Mouse (Mus musculus) bone marrow macrophage, adult 2 months (primary cell): ENCODE measurements around the gene Ctc1.

Experiments used
- CTCF ChIP-seq: IDR thresholded peaks from 2 replicates; pipeline ENCODE4 v1.5.1; 2012; ENCODE audit warnings: low read depth, mild to moderate bottlenecking, low read length, moderate library complexity
- POLR2A ChIP-seq: IDR thresholded peaks from 2 replicates; pipeline ENCODE4 v1.6.1; 2012; ENCODE audit warnings: mild to moderate bottlenecking, low read depth, low read length, borderline replicate concordance

DNA sequence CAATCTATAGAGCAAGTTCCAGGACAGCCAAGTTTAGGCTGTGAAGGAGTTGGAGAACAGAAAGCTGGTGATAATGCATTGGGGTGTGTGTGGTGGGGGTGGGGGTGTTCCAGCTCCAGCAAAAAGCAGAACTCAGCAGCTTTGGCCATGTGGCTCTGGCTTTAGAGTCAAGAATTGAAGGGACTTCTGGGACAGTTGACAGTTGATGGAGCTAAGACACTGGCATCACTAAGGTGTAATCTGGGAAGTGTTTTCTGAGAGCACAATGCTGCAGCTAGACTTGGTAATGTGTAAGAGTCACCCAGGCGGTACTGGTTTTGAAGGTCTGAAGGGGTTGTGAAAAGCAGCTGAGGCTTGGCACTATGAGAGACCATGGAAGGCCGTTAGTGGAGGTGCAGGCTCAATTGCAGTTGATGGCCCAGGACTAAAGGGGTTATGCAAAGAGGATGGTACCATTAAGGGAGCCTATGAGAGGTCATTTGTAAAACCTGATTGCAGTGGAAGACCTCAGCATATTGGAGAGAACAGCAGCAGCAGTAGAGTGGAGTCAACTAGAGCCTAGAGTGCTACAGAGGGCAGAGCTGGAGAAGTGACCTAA lies 37.2 kb downstream of the Ctc1 start:
- TF ChIP-seq CTCF (no peak), POLR2A (no peak)
